Mouse (Mus musculus) C2C12 (cell line): Measurements from ENCODE around the gene Mapk6.

ENCODE experiments used
- CEBPB ChIP-seq: IDR thresholded peaks from one replicate; pipeline ENCODE4 v1.6.1; 2011; ENCODE audit warnings: low read depth, mild to moderate bottlenecking, control low read depth, moderate library complexity
- CTCF ChIP-seq: IDR thresholded peaks from one replicate; pipeline ENCODE4 v1.5.1; 2011; ENCODE audit not compliant: control insufficient read depth, insufficient read depth, insufficient read length
- FOSL1 ChIP-seq: IDR thresholded peaks from one replicate; pipeline ENCODE4 v1.8.0; 2011; ENCODE audit warnings: mild to moderate bottlenecking, low read length; ENCODE audit not compliant: poor library complexity, insufficient read depth, severe bottlenecking
- MAX ChIP-seq: IDR thresholded peaks from one replicate; pipeline ENCODE4 v1.6.1; 2011; ENCODE audit warnings: mild to moderate bottlenecking, control low read depth
- USF1 ChIP-seq: IDR thresholded peaks from one replicate; pipeline ENCODE4 v1.6.1; 2011; ENCODE audit warnings: low read depth, mild to moderate bottlenecking, control low read depth, moderate library complexity

DNA sequence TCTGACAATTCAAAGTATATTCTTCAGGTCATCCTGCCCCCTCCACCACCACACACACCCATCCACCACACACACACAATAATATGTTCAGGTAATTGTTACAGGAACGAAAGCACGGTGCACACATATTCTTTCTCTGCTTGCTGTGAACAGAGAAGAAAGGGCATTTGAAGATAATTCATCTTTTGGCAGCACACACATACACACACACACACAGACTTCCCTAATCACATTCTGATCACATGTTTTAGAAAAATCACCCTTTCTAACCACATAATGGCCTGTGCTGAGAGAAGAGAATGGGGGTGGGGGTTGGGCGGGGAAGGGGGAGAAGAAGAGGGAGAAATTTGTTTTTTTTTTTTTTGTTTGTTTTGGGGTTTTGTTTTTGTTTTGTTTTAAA, 22.9 kb upstream of the Mapk6 start:
- no peak for TF ChIP-seq CTCF
- TF ChIP-seq USF1 = no peak
- no peak for TF ChIP-seq FOSL1
- no peak for TF ChIP-seq CEBPB
- TF ChIP-seq MAX = no peak
